Mouse (Mus musculus): ENCODE measurements around the gene E2f4. TPM values are rescaled to one million over a fixed set of nuclear protein-coding genes. Genes with fewer than 3 reads are reported as not detected.

E2f4 gene
- polyA plus RNA-seq (2017; shearing (Covaris generic)) = 92.2 TPM

DNA sequence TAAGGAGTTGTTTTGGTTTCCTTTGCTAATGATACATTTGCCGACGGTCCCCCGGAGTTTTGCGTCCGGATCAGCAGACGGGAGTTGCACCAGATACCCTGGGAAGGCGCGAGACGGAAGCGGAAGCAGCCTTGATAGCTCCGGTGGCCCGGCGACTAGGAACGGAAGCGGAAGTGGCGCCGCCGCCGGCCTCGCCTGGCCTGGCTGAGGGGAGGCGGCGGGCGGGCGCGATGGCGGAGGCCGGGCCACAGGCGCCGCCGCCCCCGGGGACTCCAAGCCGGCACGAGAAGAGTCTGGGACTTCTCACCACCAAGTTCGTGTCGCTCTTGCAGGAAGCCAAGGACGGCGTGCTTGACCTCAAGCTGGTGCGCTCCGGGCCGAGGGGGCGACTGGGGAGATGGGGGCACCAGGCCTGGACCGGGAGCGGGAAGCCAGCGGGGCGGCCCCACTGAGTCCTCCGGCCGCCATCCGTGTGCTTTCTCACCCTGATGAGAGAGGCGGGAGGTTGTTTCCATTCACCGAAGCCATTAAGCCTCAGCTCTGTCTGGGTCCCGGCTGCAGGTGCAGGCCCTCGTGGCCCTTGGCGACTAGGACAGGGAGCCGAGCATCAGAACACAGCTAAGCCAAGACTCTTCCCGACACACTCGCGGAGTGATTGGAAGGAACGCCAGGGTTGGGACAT, at the start of gene E2f4:
TSS of gene E2f4 (plus strand) at position 153 of the 682 bp plus-strand sequence.

DNA sequence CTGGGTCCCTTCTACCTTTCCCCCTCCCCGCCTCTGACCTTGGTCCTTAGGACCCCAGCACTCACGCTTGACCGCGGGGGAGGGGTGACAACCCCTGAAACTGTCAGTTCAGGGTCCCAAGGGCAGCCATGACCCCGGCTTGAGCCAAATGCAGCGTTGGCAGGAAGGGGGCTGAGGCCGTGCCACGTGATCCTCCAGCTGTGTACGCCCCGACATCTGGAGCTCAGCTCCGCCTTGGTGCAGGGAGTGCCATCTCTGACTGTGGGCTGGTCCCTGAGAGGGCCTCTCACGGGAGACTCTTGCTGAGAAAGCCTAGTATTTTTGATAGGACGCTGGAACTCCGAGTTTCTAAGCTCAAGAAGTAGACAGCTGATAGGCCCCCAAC, 42.5 kb upstream of the E2f4 start, which contains the start of gene B3gnt9:
TSS of gene B3gnt9 (minus strand) at position 188 of the 385 bp plus-strand sequence.

DNA sequence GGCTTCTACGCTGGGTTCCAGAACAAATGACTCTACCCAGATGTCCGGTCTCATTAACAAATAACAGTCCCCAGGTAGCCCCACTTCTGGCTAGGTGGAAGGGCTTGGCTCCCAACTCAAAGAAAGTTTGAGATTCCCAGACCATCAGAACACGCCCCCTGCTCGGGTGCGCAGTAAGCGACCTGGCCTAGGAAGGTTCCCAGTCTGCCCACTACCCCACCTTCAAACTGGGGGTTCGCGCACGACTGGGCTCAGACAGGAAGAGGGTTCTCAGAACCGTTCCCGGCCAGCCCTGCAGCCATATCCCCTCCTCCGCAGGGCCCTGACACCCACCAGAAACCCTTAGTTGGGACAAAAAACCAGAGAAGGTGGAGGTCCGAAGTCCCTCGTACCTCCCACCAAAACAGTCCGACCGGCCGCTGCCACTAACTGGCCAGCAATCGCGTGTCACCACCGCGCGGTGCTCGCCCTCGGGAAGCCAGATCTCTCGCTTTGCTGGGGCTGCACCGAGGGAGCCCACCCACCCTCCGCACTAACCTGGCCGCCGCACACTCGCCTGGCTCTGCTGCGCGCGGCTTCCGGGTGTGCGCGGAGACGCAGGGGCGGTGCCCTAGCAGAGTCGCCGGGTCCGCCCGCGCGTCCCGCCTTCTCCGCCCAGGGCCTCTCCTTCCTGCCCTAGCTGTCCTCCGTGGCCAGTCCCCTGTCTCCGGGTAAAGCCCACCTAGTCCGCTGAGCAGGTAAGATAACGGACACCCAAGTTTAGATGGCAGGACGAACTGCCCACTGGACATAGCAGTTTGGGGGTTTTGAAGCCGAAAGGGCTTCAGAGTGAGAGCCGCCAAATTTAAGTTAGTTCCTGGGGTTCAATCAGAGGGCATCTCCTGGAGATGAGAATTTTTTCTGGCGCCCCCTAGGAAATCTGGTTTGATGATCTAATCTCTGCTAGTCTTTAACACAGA, 33.2 kb upstream of the E2f4 start, which contains the start of the genes Tradd and Fbxl8:
TSS of gene Tradd (minus strand) at position 586 of the 959 bp plus-strand sequence.
TSS of gene Fbxl8 (plus strand) at position 625 of the 959 bp plus-strand sequence.

DNA sequence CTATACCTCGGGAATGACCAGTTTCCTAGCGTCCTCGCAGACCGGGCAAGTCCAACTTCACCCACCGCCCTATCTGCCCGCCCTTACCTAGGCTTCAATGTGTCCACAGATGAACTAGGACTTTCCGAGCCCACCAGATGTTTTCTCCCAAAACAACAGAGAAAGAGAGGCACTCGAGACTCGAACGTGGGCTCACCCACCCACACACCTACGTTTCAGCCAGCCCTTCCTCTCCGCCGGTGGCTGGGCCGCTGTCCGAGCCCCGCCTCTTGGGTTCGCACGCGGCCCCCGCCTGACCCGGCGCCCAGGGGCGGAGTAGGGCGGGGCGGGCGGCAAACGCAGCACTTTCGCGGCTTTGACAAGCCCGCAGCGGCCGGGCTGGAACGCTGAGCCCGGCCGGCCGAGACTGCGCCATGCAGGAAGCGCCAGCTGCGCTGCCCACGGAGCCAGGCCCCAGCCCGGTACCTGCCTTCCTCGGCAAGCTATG, 28.0 kb upstream of the E2f4 start, which contains the start of gene Hsf4:
TSS of gene Hsf4 (plus strand) at position 341 of the 487 bp plus-strand sequence.

GRCm38 (mm10) chr8:105275840-105276239, 21.6 kb upstream of the E2f4 start, which contains the start of gene Nol3:
Gene Nol3 (plus strand): TSS chr8:105276140.

GRCm38 (mm10) chr8:105289805-105290460, 7.5 kb upstream of the E2f4 start, which contains the start of gene 4931428F04Rik:
Gene 4931428F04Rik (minus strand): TSS chr8:105289864.

DNA sequence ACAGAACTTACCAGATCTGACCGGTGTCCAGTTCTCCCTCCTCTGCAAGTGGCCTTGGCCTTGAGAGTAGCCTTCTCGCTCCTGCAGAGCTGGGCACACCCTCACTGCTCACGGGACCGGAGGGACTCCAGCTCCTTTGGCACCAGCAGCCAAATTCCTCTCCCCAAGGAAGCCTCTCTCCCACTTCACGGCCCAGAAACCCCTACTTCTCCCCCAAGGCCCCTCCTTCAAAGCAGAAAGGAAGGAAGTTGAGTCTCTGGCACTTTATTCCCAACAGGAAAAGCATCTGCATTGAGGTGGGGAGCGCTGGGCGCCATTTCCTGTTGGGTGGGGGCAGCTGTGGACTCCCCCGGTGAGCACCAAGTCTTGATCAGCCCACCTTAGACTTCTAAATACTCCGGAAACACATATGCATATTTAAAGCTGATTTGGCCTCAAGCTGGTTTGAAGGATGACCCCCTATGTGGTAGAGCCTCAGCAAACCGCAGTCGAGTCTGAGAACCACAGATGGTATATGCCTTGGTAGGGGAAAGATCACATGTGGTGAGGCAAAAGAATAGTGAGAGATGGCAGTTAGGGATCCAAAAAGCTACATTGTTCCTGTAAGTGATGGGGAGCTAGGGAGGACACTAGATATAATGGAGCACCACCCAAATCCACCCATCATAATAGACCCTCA, 1.4 kb upstream of the E2f4 start, which contains the start of gene Exoc3l:
TSS of gene Exoc3l (minus strand) at position 207 of the 679 bp plus-strand sequence.

DNA sequence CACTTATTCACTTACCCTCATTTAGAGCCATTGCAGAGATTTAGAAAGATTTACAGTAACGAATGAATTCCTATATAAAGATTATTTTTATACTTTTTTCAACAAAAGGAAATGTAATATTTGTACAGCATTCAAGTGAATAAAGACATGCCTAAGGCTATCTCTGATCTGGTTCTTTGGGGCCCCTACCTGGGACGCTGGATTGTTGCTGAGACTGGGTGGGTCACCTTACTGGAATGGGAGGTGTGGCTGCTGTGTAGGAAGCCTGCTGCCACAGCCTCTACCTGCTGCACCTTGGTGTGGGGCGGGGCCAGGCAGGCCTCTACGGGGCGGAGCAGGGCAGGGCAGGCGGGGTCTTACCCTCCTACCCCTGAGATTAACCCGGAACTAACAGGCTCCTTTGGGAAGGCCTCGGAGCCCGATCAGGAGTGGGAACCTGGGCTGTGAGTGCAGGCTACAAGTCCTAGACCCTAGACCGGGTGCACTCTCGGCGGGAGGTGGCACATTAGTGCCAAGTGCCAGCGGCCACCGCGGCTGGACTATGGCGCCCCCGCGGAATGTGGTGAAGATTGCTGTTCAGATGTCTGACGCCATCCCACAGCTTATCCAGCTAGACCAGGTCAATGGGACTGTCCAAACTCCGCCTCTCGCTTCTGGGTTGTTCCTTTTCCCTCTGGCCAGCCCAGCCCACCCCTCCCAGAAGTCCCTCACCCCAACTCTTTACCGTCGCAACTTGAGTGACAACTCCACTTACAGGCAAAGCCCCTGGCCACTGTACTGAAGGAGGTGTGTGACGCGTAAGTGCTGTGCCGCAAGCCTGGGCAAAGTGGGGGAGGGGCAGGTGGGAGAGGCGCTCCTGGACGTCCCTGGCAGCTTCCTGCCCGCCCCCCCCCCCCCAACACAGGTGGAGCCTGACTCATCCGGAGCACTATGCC, 8.0 kb downstream of the E2f4 start, which contains the start of gene Elmo3:
TSS of gene Elmo3 (plus strand) at position 391 of the 935 bp plus-strand sequence.

DNA sequence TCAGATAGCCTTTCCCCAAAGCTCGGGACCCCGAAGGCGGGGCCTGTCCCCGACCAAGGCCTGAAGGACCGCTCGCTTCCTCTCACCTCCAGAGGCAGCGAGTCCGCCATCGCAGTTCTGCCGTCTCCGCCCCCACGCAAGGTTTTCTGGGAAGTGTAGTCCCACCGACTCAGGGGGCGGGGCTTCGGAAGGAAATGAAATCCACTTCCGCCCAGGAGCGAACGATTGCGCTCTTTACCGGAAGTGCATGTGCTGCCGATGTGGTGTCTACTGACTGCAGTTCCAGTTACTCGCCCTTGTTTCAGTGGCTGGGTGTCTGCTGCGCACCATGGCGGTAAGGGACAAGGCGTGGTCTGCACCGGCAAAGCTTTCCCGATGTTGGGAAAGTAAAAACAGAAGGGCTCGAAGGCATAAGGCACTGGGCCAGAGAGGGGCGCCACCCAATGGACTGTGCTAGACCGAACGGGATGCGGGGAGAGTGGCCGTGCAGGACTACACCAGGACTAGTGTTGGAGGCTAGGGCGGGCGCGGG, 28.7 kb downstream of the E2f4 start, which contains the start of the genes Lrrc29 and Tmem208:
TSS of gene Lrrc29 (minus strand) at position 138 of the 532 bp plus-strand sequence.
TSS of gene Tmem208 (plus strand) at position 214 of the 532 bp plus-strand sequence.

GRCm38 (mm10) chr8:105347428-105348221, 50.2 kb downstream of the E2f4 start, which contains the start of gene Fhod1:
Gene Fhod1 (minus strand): TSS chr8:105347953.

GRCm38 (mm10) chr8:105348450-105349095, 51.1 kb downstream of the E2f4 start, which contains the start of gene Slc9a5:
Gene Slc9a5 (plus strand): TSS chr8:105348843.

Other genes starting within 250 kb of the E2f4 start
- not detected for gene Ces3a, start 249.1 kb upstream of the E2f4 start, polyA plus RNA-seq (2017; shearing (Covaris generic))
- not detected for gene Ces3b, start 213.9 kb upstream of the E2f4 start, polyA plus RNA-seq (2017; shearing (Covaris generic))
- not detected for gene Ces4a, start 165.9 kb upstream of the E2f4 start, polyA plus RNA-seq (2017; shearing (Covaris generic))
- gene Cbfb, start 127.0 kb upstream of the E2f4 start, polyA plus RNA-seq (2017; shearing (Covaris generic)) = 31.8 TPM
- gene D230025D16Rik, start 72.5 kb upstream of the E2f4 start, polyA plus RNA-seq (2017; shearing (Covaris generic)) = 36.3 TPM
- gene B3gnt9, start 42.5 kb upstream of the E2f4 start, polyA plus RNA-seq (2017; shearing (Covaris generic)) = 1.9 TPM
- 60.2 TPM for gene Tradd, start 33.1 kb upstream of the E2f4 start, polyA plus RNA-seq (2017; shearing (Covaris generic))
- 27.8 TPM for gene Fbxl8, start 33.0 kb upstream of the E2f4 start, polyA plus RNA-seq (2017; shearing (Covaris generic))
- gene Hsf4, start 27.9 kb upstream of the E2f4 start, polyA plus RNA-seq (2017; shearing (Covaris generic)) = 0.38 TPM
- not detected for gene Nol3, start 21.5 kb upstream of the E2f4 start, polyA plus RNA-seq (2017; shearing (Covaris generic))
- 1.8 TPM for gene 4931428F04Rik, start 7.8 kb upstream of the E2f4 start, polyA plus RNA-seq (2017; shearing (Covaris generic))
- 2.5 TPM for gene Exoc3l, start 1.6 kb upstream of the E2f4 start, polyA plus RNA-seq (2017; shearing (Covaris generic))
- gene Elmo3, start 7.9 kb downstream of the E2f4 start, polyA plus RNA-seq (2017; shearing (Covaris generic)) = 12.2 TPM
- 3.6 TPM for gene Lrrc29, start 28.6 kb downstream of the E2f4 start, polyA plus RNA-seq (2017; shearing (Covaris generic))
- 134 TPM for gene Tmem208, start 28.7 kb downstream of the E2f4 start, polyA plus RNA-seq (2017; shearing (Covaris generic))
- 1.3 TPM for gene Fhod1, start 50.3 kb downstream of the E2f4 start, polyA plus RNA-seq (2017; shearing (Covaris generic))
- gene Slc9a5, start 51.2 kb downstream of the E2f4 start, polyA plus RNA-seq (2017; shearing (Covaris generic)) = 0.56 TPM
- not detected for gene Plekhg4, start 75.6 kb downstream of the E2f4 start, polyA plus RNA-seq (2017; shearing (Covaris generic))
- gene Kctd19, start 115.8 kb downstream of the E2f4 start, polyA plus RNA-seq (2017; shearing (Covaris generic)) = not detected
- not detected for gene Lrrc36, start 115.9 kb downstream of the E2f4 start, polyA plus RNA-seq (2017; shearing (Covaris generic))
- 0.76 TPM for gene Tppp3, start 173.9 kb downstream of the E2f4 start, polyA plus RNA-seq (2017; shearing (Covaris generic))
- gene Zdhhc1, start 199.2 kb downstream of the E2f4 start, polyA plus RNA-seq (2017; shearing (Covaris generic)) = 3.5 TPM
- gene Hsd11b2, start 221.1 kb downstream of the E2f4 start, polyA plus RNA-seq (2017; shearing (Covaris generic)) = not detected

All from inflammation-experienced regulatory T-cells, adult 16 weeks (primary cell).